ENCODE assay signal across 21 mouse cellular contexts in the genomic region with DNA sequence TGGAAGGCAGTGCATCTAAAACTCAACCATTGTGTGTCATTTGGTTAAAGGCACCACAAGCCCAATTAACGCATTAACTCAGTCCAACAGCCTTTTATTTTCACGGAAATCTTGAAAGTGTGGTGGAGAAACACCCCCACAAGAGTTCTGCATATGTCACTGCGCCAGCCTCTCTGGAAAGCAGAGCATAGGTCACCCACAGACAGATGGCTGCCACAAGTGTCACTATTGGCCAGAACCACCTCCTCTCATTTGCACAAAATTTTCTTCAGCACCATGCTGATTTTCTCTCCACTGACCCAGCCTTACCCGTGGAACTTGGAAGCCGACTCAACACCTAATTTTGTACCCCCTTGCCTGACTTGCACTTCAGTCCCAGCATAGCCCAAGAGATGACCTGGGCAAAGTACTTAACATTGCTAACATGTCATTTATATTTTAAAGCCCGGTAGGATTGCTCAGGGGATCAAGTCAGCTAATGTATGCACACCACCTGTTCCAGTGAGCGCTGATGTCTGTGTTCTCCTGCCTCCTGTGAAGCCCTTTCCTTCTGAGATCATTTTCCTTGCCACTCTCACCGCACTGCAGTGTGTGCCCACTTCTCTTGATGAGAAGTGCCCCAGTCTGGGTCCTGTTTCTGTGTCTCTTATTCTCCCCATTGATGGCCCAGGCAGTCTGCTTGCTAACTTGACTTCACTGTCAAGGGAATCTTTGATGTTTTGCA.
DNase-seq lines count a peak whose midpoint lies in the region; ATAC-seq lines count a peak whose summit lies in the region.
"Had no signal": no experiment of that assay in that cellular context is flagged by ENCODE, and none has a peak within 500 bp of the region (broad histone marks: within the 10 kb centered on the region; RNA-seq: fewer than 3 reads in every experiment).

No protein-coding gene starts in this region.

- 65% methylated on average over 8 of the region's 8 CpGs for WGBS in embryonic facial prominence, embryonic 14.5 days
- WGBS in embryonic facial prominence, embryonic 10.5 days, result 78% methylated on average over 8 of the region's 8 CpGs
- 33% methylated on average over 8 of the region's 8 CpGs for WGBS in forebrain, embryonic 16.5 days

- H3K4me3 ChIP-seq in embryonic facial prominence, embryonic 14.5 days (ENCODE audit: low read depth, low read length), result no peak overlapping the region
- H3K4me3 ChIP-seq in embryonic facial prominence, embryonic 10.5 days, result no peak overlapping the region
- H3K4me3 ChIP-seq in forebrain, embryonic 16.5 days (replicated peaks; ENCODE audit: low read length), result no peak overlapping the region
- H3K4me3 ChIP-seq: erythroblast, embryonic 14.5 days; heart, embryonic 10.5 days; left cerebral cortex, adult 2 months; limb, embryonic 13.5 days; megakaryocyte, embryonic 14.5 days; neural tube, embryonic 12.5 days had no signal

- no peaks in the 10 kb centered on the region for H3K9me3 ChIP-seq in embryonic facial prominence, embryonic 14.5 days (ENCODE audit: control insufficient read depth, low read length)
- no peaks in the 10 kb centered on the region for H3K9me3 ChIP-seq in embryonic facial prominence, embryonic 10.5 days
- no peaks in the 10 kb centered on the region for H3K9me3 ChIP-seq in forebrain, embryonic 16.5 days (ENCODE audit: control insufficient read depth, low read length)
- H3K9me3 ChIP-seq: heart, embryonic 10.5 days; megakaryocyte, embryonic 14.5 days; neural tube, embryonic 12.5 days had no signal

- no peak overlapping the region for H3K9ac ChIP-seq in embryonic facial prominence, embryonic 14.5 days (ENCODE audit: low read depth, low read length)
- H3K9ac ChIP-seq in forebrain, embryonic 16.5 days (replicated peaks; ENCODE audit: low read depth, low read length), result no peak overlapping the region
- H3K9ac ChIP-seq: limb, embryonic 13.5 days; neural tube, embryonic 12.5 days had no signal

- no peak for DNase-seq in embryonic facial prominence, embryonic 14.5 days (ENCODE audit: low spot score)
- DNase-seq in embryonic facial prominence, embryonic 10.5 days (ENCODE audit: low spot score), result no peak
- peak; percentile 47 for DNase-seq in left cerebral cortex, postnatal 4 days
- no peak for DNase-seq in left cerebral cortex, postnatal 25 days (ENCODE audit: low spot score in 2 of 2)
- DNase-seq in cerebellum, adult 9-10 months, result peak; percentile 65
- DNase-seq in adrenal gland, postnatal 4 days (ENCODE audit: low spot score in 2 of 2), result no peak
- no peak for DNase-seq in embryo, embryonic 10 days (ENCODE audit: low spot score)
- DNase-seq: adrenal gland, postnatal 10 days; gastrocnemius, postnatal 36 days; lung, postnatal 10 days; right cerebral cortex, postnatal 25 days had no signal

- H3K36me3 ChIP-seq in embryonic facial prominence, embryonic 14.5 days (ENCODE audit: control insufficient read depth, insufficient read depth, low read length), result no peaks in the 10 kb centered on the region
- no peaks in the 10 kb centered on the region for H3K36me3 ChIP-seq in embryonic facial prominence, embryonic 10.5 days (replicated peaks)
- H3K36me3 ChIP-seq in forebrain, embryonic 16.5 days (ENCODE audit: control insufficient read depth, insufficient read depth), result no peaks in the 10 kb centered on the region
- H3K36me3 ChIP-seq: heart, embryonic 10.5 days; limb, embryonic 13.5 days; neural tube, embryonic 12.5 days had no signal

- H3K27ac ChIP-seq in embryonic facial prominence, embryonic 14.5 days (replicated peaks; ENCODE audit: low read depth, low read length), result no peak overlapping the region
- H3K27ac ChIP-seq in embryonic facial prominence, embryonic 10.5 days (replicated peaks), result no peak overlapping the region
- H3K27ac ChIP-seq in forebrain, embryonic 16.5 days (ENCODE audit: low read length), result peak overlapping the region; percentile 83
- H3K27ac ChIP-seq: heart, embryonic 10.5 days; kidney, postnatal 0 days; left cerebral cortex, adult 2 months; limb, embryonic 13.5 days; neural tube, embryonic 12.5 days had no signal

- peak; percentile 18; the same call in 1 of the 2 replicates for ATAC-seq in embryonic facial prominence, embryonic 14.5 days (ENCODE audit: low read depth)
- peak; percentile 73 for ATAC-seq in forebrain, embryonic 16.5 days
- ATAC-seq: intestine, postnatal 0 days had no signal

- H3K4me2 ChIP-seq in embryonic facial prominence, embryonic 14.5 days (ENCODE audit: low read depth, low read length), result no peak overlapping the region
- H3K4me2 ChIP-seq in forebrain, embryonic 16.5 days (ENCODE audit: low read length), result no peak overlapping the region
- H3K4me2 ChIP-seq: limb, embryonic 13.5 days; neural tube, embryonic 12.5 days had no signal

- peaks cover 16% of the 10 kb centered on the region for H3K4me1 ChIP-seq in embryonic facial prominence, embryonic 14.5 days (ENCODE audit: control insufficient read depth, insufficient read depth, low read length)
- H3K4me1 ChIP-seq in embryonic facial prominence, embryonic 10.5 days, result peaks cover 24% of the 10 kb centered on the region
- H3K4me1 ChIP-seq in forebrain, embryonic 16.5 days (replicated peaks; ENCODE audit: control insufficient read depth, insufficient read depth, low read length), result peaks cover 27% of the 10 kb centered on the region

- intact Hi-C loops in left cerebral cortex, postnatal 4 days (cut with DNase I), result no loop called here
- intact Hi-C loops in left cerebral cortex, postnatal 25 days (cut with DNase I), result no loop called here

- no peaks in the 10 kb centered on the region for H3K27me3 ChIP-seq in embryonic facial prominence, embryonic 14.5 days (replicated peaks; ENCODE audit: control insufficient read depth, insufficient read depth, low read length)
- H3K27me3 ChIP-seq in embryonic facial prominence, embryonic 10.5 days (replicated peaks; ENCODE audit: low read depth, poor library complexity, severe bottlenecking), result no peaks in the 10 kb centered on the region
- H3K27me3 ChIP-seq in forebrain, embryonic 16.5 days (replicated peaks; ENCODE audit: control insufficient read depth, insufficient read depth, low read length), result no peaks in the 10 kb centered on the region
- H3K27me3 ChIP-seq: CH12.LX; limb, embryonic 13.5 days; megakaryocyte, embryonic 14.5 days; neural tube, embryonic 12.5 days had no signal

Comparison
In these comparisons a context has a peak if more than half of its experiments do, and no peak if none do; other contexts are left out.
1. DNase-seq: peak in left cerebral cortex, postnatal 4 days (single experiment) and cerebellum, adult 9-10 months (single experiment); none in embryonic facial prominence, embryonic 14.5 days (single experiment), embryonic facial prominence, embryonic 10.5 days (single experiment), left cerebral cortex, postnatal 25 days (0 of 2), adrenal gland, postnatal 4 days (0 of 2) and embryo, embryonic 10 days (single experiment).